Mouse (Mus musculus) G1E (cell line): ENCODE data around the gene Taar8b. TPM values are rescaled to one million over a fixed set of nuclear protein-coding genes. Genes with fewer than 3 reads are reported as not detected.
A peak's percentile ranks its signal among the peaks of the same experiment; 100 is the strongest.

ENCODE experiments used
- ATAC-seq: 2 replicates; pipeline ENCODE4 v1.8.0; 2016; ENCODE audit warnings: mild to moderate bottlenecking; ENCODE audit not compliant: insufficient number of reproducible peaks, poor library complexity, low FRiP score, severe bottlenecking; ENCODE audit errors: extremely low read depth
- DNase-seq: peaks from one replicate; pipeline ENCODE4 v3.0.0; 2012; ENCODE audit warnings: low spot score
- H3K27me3 ChIP-seq: 2 replicates; pipeline ENCODE4 v1.6.1; 2012; ENCODE audit warnings: mild to moderate bottlenecking, low read length, inconsistent platforms; ENCODE audit not compliant: insufficient read depth
- H3K36me3 ChIP-seq: replicated peaks from 2 replicates; pipeline ENCODE3; 2012; ENCODE audit warnings: mild to moderate bottlenecking, inconsistent platforms
- H3K4me1 ChIP-seq: 2 replicates; pipeline ENCODE4 v1.6.1; 2012; ENCODE audit warnings: low read depth, low read length, inconsistent platforms, mixed read lengths; ENCODE audit not compliant: insufficient read depth
- H3K4me3 ChIP-seq: 2 replicates; pipeline ENCODE4 v1.5.1; 2012; ENCODE audit warnings: low read depth, mild to moderate bottlenecking, inconsistent platforms, low read length, moderate library complexity, mixed read lengths
- H3K9me3 ChIP-seq: replicated peaks from 2 replicates; pipeline ENCODE4 v1.6.1; 2012; ENCODE audit warnings: inconsistent platforms
- CTCF ChIP-seq: IDR thresholded peaks from 2 replicates; pipeline ENCODE4 v1.5.1; 2012; ENCODE audit warnings: low read depth, low read length, inconsistent platforms, mixed read lengths
- GATA1 ChIP-seq: IDR thresholded peaks from 2 replicates; pipeline ENCODE4 v1.6.1; 2012; ENCODE audit warnings: borderline replicate concordance, low read length, inconsistent platforms, mixed read lengths
- GATA2 ChIP-seq: IDR thresholded peaks from 2 replicates; pipeline ENCODE4 v1.6.1; 2012; ENCODE audit warnings: low read depth, low read length, inconsistent platforms, borderline replicate concordance
- POLR2AphosphoS5 ChIP-seq: IDR thresholded peaks from 2 replicates; pipeline ENCODE4 v1.6.1; 2012; ENCODE audit warnings: low read depth, low read length, inconsistent platforms; ENCODE audit not compliant: insufficient replicate concordance
- TAL1 ChIP-seq: conservative IDR thresholded peaks from 2 replicates; pipeline ENCODE4 v1.6.1; 2012; ENCODE audit warnings: low read depth, low read length, inconsistent platforms, mixed read lengths
- polyA plus RNA-seq: library from polyadenylated mRNA; stranded (reverse); fragments of >175 nt; gene quantifications from 2 replicates; pipeline ENCODE4 v1.2.3, GENCODE M21; 2012
- total RNA-seq, 2 experiments: library from RNA; stranded (forward) in 1 of 2; stranded (reverse) in 1 of 2; fragments of 200-1000 nt in 1 of 2; fragments of >200 nt in 1 of 2; fragmentation: Nextera tagmentation in 1 of 2; gene quantifications; 2 replicates each; pipeline ENCODE4 v1.2.3; 2014 to 2017

The Taar8b gene
- total RNA-seq (2014; fragmentation: Nextera tagmentation), result not detected in 2 replicates
- total RNA-seq (2017), result not detected in 2 replicates
- not detected in 2 replicates for polyA plus RNA-seq

- no peak for TF ChIP-seq CTCF
- no peak for TF ChIP-seq GATA1
- TF ChIP-seq POLR2AphosphoS5, result no peak
- no peak for TF ChIP-seq GATA2
- no peak for TF ChIP-seq TAL1
- Histone ChIP-seq H3K4me1 (no peaks in the 10 kb centered on the region), H3K4me3 (no peak within 1 kb of the TSS), H3K36me3 (no peaks in the 10 kb centered on the region), H3K27me3 (no peaks in the 10 kb centered on the region), H3K9me3 (no peaks in the 10 kb centered on the region)
- ATAC-seq (no peak), DNase-seq (no peak)
These were observed at the start of gene Taar8b for GRCm38 (mm10) chr10:24092194-24092593. TSS of gene Taar8b (minus strand) at chr10:24092294.

GRCm38 (mm10) chr10:24138623-24139261, 46.6 kb upstream of the Taar8b start:
- H3K27me3 ChIP-seq, result peaks cover 6% of the 10 kb centered on the region
- ATAC-seq (no peak), DNase-seq (no peak)
- TF ChIP-seq GATA2, result no peak
- TF ChIP-seq TAL1, result no peak
- TF ChIP-seq POLR2AphosphoS5, result no peak
- no peak for TF ChIP-seq GATA1
- no peak for TF ChIP-seq CTCF
- H3K4me3 ChIP-seq, result no peak overlapping the region
- no peaks in the 10 kb centered on the region for H3K9me3 ChIP-seq
- no peaks in the 10 kb centered on the region for H3K36me3 ChIP-seq
- peaks cover 5% of the 10 kb centered on the region; the same call in 1 of the 2 replicates for H3K4me1 ChIP-seq

GRCm38 (mm10) chr10:24134071-24134645, 42.1 kb upstream of the Taar8b start:
- Histone ChIP-seq H3K27me3 (peaks cover 3% of the 10 kb centered on the region; the same call in 1 of the 2 replicates), H3K4me3 (no peak overlapping the region), H3K9me3 (no peaks in the 10 kb centered on the region), H3K4me1 (peaks cover 18% of the 10 kb centered on the region), H3K36me3 (no peaks in the 10 kb centered on the region)
- no peak for ATAC-seq
- no peak for DNase-seq
- TF ChIP-seq GATA2, result no peak
- TF ChIP-seq GATA1, result no peak
- no peak for TF ChIP-seq TAL1
- no peak for TF ChIP-seq POLR2AphosphoS5
- no peak for TF ChIP-seq CTCF

- 0 out of 2 replicates have a peak, but pooled peaks cover 2% of the 10 kb centered on the region for H3K27me3 ChIP-seq
- H3K4me3 ChIP-seq, result no peak overlapping the region
- TF ChIP-seq TAL1 (no peak), GATA1 (no peak), GATA2 (no peak), CTCF (no peak), POLR2AphosphoS5 (no peak)
- DNase-seq (peak; percentile 58), ATAC-seq (peak; percentile 96)
- no peaks in the 10 kb centered on the region for H3K9me3 ChIP-seq
- H3K36me3 ChIP-seq, result no peaks in the 10 kb centered on the region
- H3K4me1 ChIP-seq, result peaks cover 18% of the 10 kb centered on the region
These were observed 41.0 kb upstream of the Taar8b start for GRCm38 (mm10) chr10:24133132-24133531.

- no peaks in the 10 kb centered on the region for H3K36me3 ChIP-seq
- ATAC-seq, result no peak
- TF ChIP-seq POLR2AphosphoS5 (no peak), TAL1 (no peak), CTCF (no peak), GATA1 (no peak), GATA2 (no peak)
- no peak for DNase-seq
- 0 out of 2 replicates have a peak, but pooled peaks cover 3% of the 10 kb centered on the region for H3K27me3 ChIP-seq
- H3K4me1 ChIP-seq, result peaks cover 18% of the 10 kb centered on the region
- peak overlapping the region; percentile 4; the same call in 1 of the 2 replicates for H3K4me3 ChIP-seq
- H3K9me3 ChIP-seq, result no peaks in the 10 kb centered on the region
These were observed 40.2 kb upstream of the Taar8b start for GRCm38 (mm10) chr10:24132273-24132672.
